Mouse (Mus musculus) lung, adult 2 months (tissue): ENCODE measurements around the gene Atg4b.

ENCODE experiments used
- CTCF ChIP-seq: fragments of 200-500 bp; IDR thresholded peaks from 2 replicates; pipeline ENCODE4 v1.5.1; 2011; ENCODE audit warnings: mild to moderate bottlenecking, low read length, control low read depth; ENCODE audit not compliant: insufficient read depth
- POLR2A ChIP-seq: fragments of 200-500 bp; IDR thresholded peaks from 2 replicates; pipeline ENCODE4 v1.6.1; 2011; ENCODE audit warnings: low read depth, mild to moderate bottlenecking, control low read depth, low read length, borderline replicate concordance; ENCODE audit errors: extremely low read depth

GRCm38 (mm10) chr1:93800670-93801503, 49.6 kb downstream of the Atg4b start:
- no peak for TF ChIP-seq CTCF
- TF ChIP-seq POLR2A = no peak
